Mouse (Mus musculus) limb, embryonic 11.5 days (tissue): ENCODE measurements around the gene Ring1. TPM values are rescaled to one million over a fixed set of nuclear protein-coding genes. Genes with fewer than 3 reads are reported as not detected.

ENCODE experiments used
- ATAC-seq: fragments of 200-750 bp; cut with Nextera tagmentation; 2 replicates; pipeline ENCODE4 v1.8.0; 2017; ENCODE audit warnings: low read depth; ENCODE audit not compliant: insufficient number of reproducible peaks, low FRiP score, low TSS enrichment
- DNase-seq: peaks from one replicate; pipeline ENCODE4 v3.0.0-alpha.2; 2015; ENCODE audit warnings: low spot score
- H3K27ac ChIP-seq: fragments of 300-500 bp; sonication (generic); replicated peaks from 2 replicates; pipeline ENCODE4 v1.5.1; 2014; ENCODE audit warnings: low read depth, mild to moderate bottlenecking, low read length
- H3K27me3 ChIP-seq: fragments of 300-500 bp; sonication (generic); 2 replicates; pipeline ENCODE4 v1.6.1; 2014; ENCODE audit warnings: mild to moderate bottlenecking, low read length, mixed read lengths; ENCODE audit not compliant: control insufficient read depth, insufficient read depth
- H3K36me3 ChIP-seq: fragments of 300-500 bp; sonication (generic); 2 replicates; pipeline ENCODE4 v1.6.1; 2014; ENCODE audit warnings: mild to moderate bottlenecking, low read length, moderate library complexity, mixed read lengths; ENCODE audit not compliant: control insufficient read depth, insufficient read depth
- H3K4me1 ChIP-seq: fragments of 300-500 bp; sonication (generic); 2 replicates; pipeline ENCODE4 v1.6.1; 2014; ENCODE audit warnings: low read length, mixed read lengths; ENCODE audit not compliant: control insufficient read depth, insufficient read depth
- H3K4me2 ChIP-seq: fragments of 300-500 bp; sonication (generic); 2 replicates; pipeline ENCODE4 v1.6.1; 2014; ENCODE audit warnings: low read depth, mild to moderate bottlenecking, moderate library complexity; ENCODE audit not compliant: severe bottlenecking
- H3K4me3 ChIP-seq: fragments of 300-500 bp; sonication (generic); 2 replicates; pipeline ENCODE4 v1.5.1; 2014; ENCODE audit warnings: low read depth, low read length
- H3K9ac ChIP-seq: fragments of 300-500 bp; sonication (generic); 2 replicates; pipeline ENCODE4 v1.6.1; 2014; ENCODE audit warnings: mild to moderate bottlenecking, low read length
- H3K9me3 ChIP-seq: fragments of 300-500 bp; sonication (generic); 2 replicates; pipeline ENCODE4 v1.6.1; 2016; ENCODE audit warnings: low read length; ENCODE audit not compliant: control insufficient read depth
- WGBS: fragments of 180-500 bp; shearing (Covaris S2); extraction: QIAGEN DNeasy Blood & Tissue Kit; methylation state at CpG from one replicate; pipeline ENCODE4 v1.1.7; 2014; 5-methylcytosine and 5-hydroxymethylcytosine counted together
- microRNA counts: library from miRNA; unstranded; fragments of <30 nt; microRNA quantifications from one replicate; lab custom pipeline; 2016
- microRNA-seq: library from miRNA; unstranded; fragments of <30 nt; microRNA quantifications from one replicate; pipeline ENCODE4, GENCODE M21; 2016
- polyA plus RNA-seq: library from polyadenylated mRNA; unstranded; fragments of >200 nt; fragmentation: Nextera tagmentation; extraction: Ambion mirVana; gene quantifications from 2 replicates; pipeline ENCODE4 v1.2.1, GENCODE M21; 2014

Ring1 gene
- polyA plus RNA-seq, 1 experiment from 2014 or later, result 5.6 TPM

- no peak overlapping the region for H3K27ac ChIP-seq
- no peaks in the 10 kb centered on the region for H3K9me3 ChIP-seq
- H3K36me3 ChIP-seq, result no peaks in the 10 kb centered on the region
- no peak for ATAC-seq
- H3K9ac ChIP-seq, result peak overlapping the region; percentile 49
- DNase-seq, result peak; percentile 40
- peak overlapping the region; percentile 26 for H3K4me3 ChIP-seq
- peaks cover 8% of the 10 kb centered on the region; the same call in 1 of the 2 replicates for H3K4me1 ChIP-seq
- H3K4me2 ChIP-seq, result peak overlapping the region; percentile 54
- peaks cover 30% of the 10 kb centered on the region for H3K27me3 ChIP-seq
- 2% methylated on average over 17 of the region's 17 CpGs for WGBS
These were observed 45.8 kb downstream of the Ring1 start for GRCm38 (mm10) chr17:33978631-33979031.

GRCm38 (mm10) chr17:33977861-33978557 lies 46.5 kb downstream of the Ring1 start:
- Histone ChIP-seq H3K27ac (no peak overlapping the region), H3K4me1 (peaks cover 8% of the 10 kb centered on the region; the same call in 1 of the 2 replicates), H3K27me3 (peaks cover 30% of the 10 kb centered on the region), H3K4me2 (peak overlapping the region; percentile 54), H3K36me3 (no peaks in the 10 kb centered on the region), H3K9ac (peak overlapping the region; percentile 49), H3K9me3 (no peaks in the 10 kb centered on the region), H3K4me3 (peak overlapping the region; percentile 26)
- no peak for ATAC-seq
- no peak for DNase-seq
- 2% methylated on average over 57 of the region's 57 CpGs for WGBS

DNA sequence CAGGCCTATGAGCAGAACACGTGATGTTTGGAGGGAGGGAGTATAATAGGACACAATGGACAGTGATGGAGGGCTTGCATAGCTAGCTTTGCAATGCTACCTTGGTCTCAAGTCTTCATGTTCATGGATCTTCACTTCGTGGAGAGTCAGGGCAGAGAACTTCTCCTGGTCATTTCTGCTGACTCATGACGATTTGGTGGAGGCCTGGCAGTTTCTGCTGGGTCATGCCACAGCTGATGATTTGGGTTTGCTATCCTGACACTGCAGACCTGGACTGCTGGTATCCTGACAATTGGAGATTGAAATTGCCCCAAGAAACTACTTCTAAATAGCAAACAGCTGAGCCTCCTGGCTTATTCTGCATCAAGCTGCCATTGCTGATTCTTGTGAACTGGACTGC lies 50.9 kb downstream of the Ring1 start:
- ATAC-seq (no peak), DNase-seq (no peak)
- Histone ChIP-seq H3K4me3 (no peak overlapping the region), H3K36me3 (no peaks in the 10 kb centered on the region), H3K4me1 (peaks cover 5% of the 10 kb centered on the region; the same call in 1 of the 2 replicates), H3K9ac (no peak overlapping the region), H3K27me3 (peaks cover 20% of the 10 kb centered on the region), H3K4me2 (no peak overlapping the region), H3K9me3 (no peaks in the 10 kb centered on the region), H3K27ac (no peak overlapping the region)
- 74% methylated on average over 3 of the region's 3 CpGs for WGBS

- DNase-seq (peak; percentile 80), ATAC-seq (no peak)
- no peak overlapping the region for H3K4me3 ChIP-seq
- no peaks in the 10 kb centered on the region for H3K36me3 ChIP-seq
- H3K27me3 ChIP-seq, result peaks cover 11% of the 10 kb centered on the region
- H3K4me2 ChIP-seq, result no peak overlapping the region
- H3K9me3 ChIP-seq, result no peaks in the 10 kb centered on the region
- H3K27ac ChIP-seq, result no peak overlapping the region
- WGBS, result 12% methylated on average over 1 of the region's 1 CpGs
- no peak overlapping the region for H3K9ac ChIP-seq
- H3K4me1 ChIP-seq, result no peaks in the 10 kb centered on the region; the same call in 1 of the 2 replicates
These were observed 51.8 kb downstream of the Ring1 start for GRCm38 (mm10) chr17:33972691-33973090.

MicroRNAs encoded within 50 kb of the gene (microRNA counts, 519-probe panel; counts per million panel counts)
- microRNA mmu-miR-219 (lab: Ali Mortazavi, UCI), result not detected

Small RNAs within 50 kb of the gene (microRNA-seq; reads per million reads assigned to microRNA genes)
- gene Mir219a-1, result 1.2 reads per million
- not detected for gene Mir219c

Other genes with a start within 250 kb of the Ring1 start
- gene Angptl4, start 242.8 kb downstream of the Ring1 start, polyA plus RNA-seq, result 37.9 and 43.6 TPM in 2 replicates
- 23.0 and 25.1 TPM in 2 replicates for gene Kank3, start 214.2 kb downstream of the Ring1 start, polyA plus RNA-seq
- gene Rps28, start 200.1 kb downstream of the Ring1 start, polyA plus RNA-seq, result 1,083 and 1,144 TPM in 2 replicates
- 457 and 474 TPM in 2 replicates for gene Ndufa7, start 200.1 kb downstream of the Ring1 start, polyA plus RNA-seq
- 85.5 and 91.5 TPM in 2 replicates for gene Cd320, start 181.6 kb downstream of the Ring1 start, polyA plus RNA-seq
- gene Gm7029, start 150.8 kb downstream of the Ring1 start, polyA plus RNA-seq, result not detected in 2 replicates
- 12.3 and 12.5 TPM in 2 replicates for gene Kifc1, start 134.0 kb downstream of the Ring1 start, polyA plus RNA-seq
- gene Platr17, start 119.5 kb downstream of the Ring1 start, polyA plus RNA-seq, result 0.19 and 0.48 TPM in 2 replicates
- gene Daxx, start 115.3 kb downstream of the Ring1 start, polyA plus RNA-seq, result 66.8 and 71.3 TPM in 2 replicates
- 12.5 and 14.8 TPM in 2 replicates for gene Tapbp, start 108.8 kb downstream of the Ring1 start, polyA plus RNA-seq
- 10.1 and 11.8 TPM in 2 replicates for gene Zbtb22, start 108.8 kb downstream of the Ring1 start, polyA plus RNA-seq
- gene Rgl2, start 95.1 kb downstream of the Ring1 start, polyA plus RNA-seq, result 37.3 and 38.7 TPM in 2 replicates
- 208 and 212 TPM in 2 replicates for gene Pfdn6, start 84.3 kb downstream of the Ring1 start, polyA plus RNA-seq
- 37.4 and 45.6 TPM in 2 replicates for gene Wdr46, start 84.0 kb downstream of the Ring1 start, polyA plus RNA-seq
- 2.6 and 3.0 TPM in 2 replicates for gene B3galt4, start 73.2 kb downstream of the Ring1 start, polyA plus RNA-seq
- 35.6 and 37.1 TPM in 2 replicates for gene Vps52, start 68.9 kb downstream of the Ring1 start, polyA plus RNA-seq
- 1,618 and 1,641 TPM in 2 replicates for gene Rps18, start 68.7 kb downstream of the Ring1 start, polyA plus RNA-seq
- gene H2-K1, start 24.3 kb downstream of the Ring1 start, polyA plus RNA-seq, result 4.2 and 5.3 TPM in 2 replicates
- 34.9 and 37.7 TPM in 2 replicates for gene H2-Ke6, start 3.4 kb upstream of the Ring1 start, polyA plus RNA-seq
- 85.6 and 94.1 TPM in 2 replicates for gene Slc39a7, start 7.0 kb upstream of the Ring1 start, polyA plus RNA-seq
- 20.5 and 24.0 TPM in 2 replicates for gene Rxrb, start 7.1 kb upstream of the Ring1 start, polyA plus RNA-seq
- gene Col11a2, start 14.8 kb upstream of the Ring1 start, polyA plus RNA-seq, result 2.6 and 5.0 TPM in 2 replicates
- gene H2-Oa, start 67.7 kb upstream of the Ring1 start, polyA plus RNA-seq, result 0.55 and 1.2 TPM in 2 replicates
- 7.5 and 9.1 TPM in 2 replicates for gene H2-DMa, start 94.9 kb upstream of the Ring1 start, polyA plus RNA-seq
- gene Brd2, start 98.0 kb upstream of the Ring1 start, polyA plus RNA-seq, result 141 and 152 TPM in 2 replicates
- gene H2-DMb2, start 118.6 kb upstream of the Ring1 start, polyA plus RNA-seq, result 0.23 TPM in 1 of 2 replicates, not detected in the other
- gene H2-DMb1, start 128.4 kb upstream of the Ring1 start, polyA plus RNA-seq, result 0.45 and 0.61 TPM in 2 replicates
- gene Tap1, start 162.9 kb upstream of the Ring1 start, polyA plus RNA-seq, result 2.4 and 3.1 TPM in 2 replicates
- 0.45 and 2.2 TPM in 2 replicates for gene Psmb9, start 163.1 kb upstream of the Ring1 start, polyA plus RNA-seq
- gene Psmb8, start 173.0 kb upstream of the Ring1 start, polyA plus RNA-seq, result 1.7 and 1.9 TPM in 2 replicates
- gene Tap2, start 178.8 kb upstream of the Ring1 start, polyA plus RNA-seq, result 0.55 and 1.1 TPM in 2 replicates
- not detected in 2 replicates for gene H2-Ob, start 214.2 kb upstream of the Ring1 start, polyA plus RNA-seq
- gene H2-Ab1, start 233.0 kb upstream of the Ring1 start, polyA plus RNA-seq, result 3.7 and 4.5 TPM in 2 replicates